Mouse (Mus musculus): ENCODE measurements around the gene Ces1a. TPM values are rescaled to one million over a fixed set of nuclear protein-coding genes. Genes with fewer than 3 reads are reported as not detected.

Ces1a gene
- total RNA-seq (2021) = not detected
- long read RNA-seq, experiment 1 = 0 reads
- long read RNA-seq, experiment 2 = 0 reads

DNA sequence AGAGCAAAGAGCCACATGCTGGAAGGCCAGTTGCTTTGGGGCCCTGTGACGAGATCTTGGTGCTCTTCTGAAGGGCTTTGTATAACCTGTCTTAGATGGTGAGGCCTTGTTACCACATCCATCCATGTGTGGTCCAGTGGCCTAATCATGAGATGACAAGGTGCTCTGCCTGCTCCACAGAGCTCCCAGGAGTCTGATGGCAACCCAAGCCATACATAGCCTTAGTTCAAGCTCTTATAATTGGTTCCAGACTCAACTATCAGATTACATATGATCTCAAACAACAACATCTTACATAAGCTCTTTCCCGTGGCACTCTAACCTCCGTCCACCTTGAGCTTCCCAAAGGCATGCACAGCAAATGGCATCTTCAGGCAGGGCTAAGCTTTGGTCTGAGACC is at the start of gene Ces1a:
TSS of gene Ces1a (minus strand) at position 101 of the 400 bp plus-strand sequence.
- no peak for DNase-seq (ENCODE audit: low spot score in 2 of 2)

DNA sequence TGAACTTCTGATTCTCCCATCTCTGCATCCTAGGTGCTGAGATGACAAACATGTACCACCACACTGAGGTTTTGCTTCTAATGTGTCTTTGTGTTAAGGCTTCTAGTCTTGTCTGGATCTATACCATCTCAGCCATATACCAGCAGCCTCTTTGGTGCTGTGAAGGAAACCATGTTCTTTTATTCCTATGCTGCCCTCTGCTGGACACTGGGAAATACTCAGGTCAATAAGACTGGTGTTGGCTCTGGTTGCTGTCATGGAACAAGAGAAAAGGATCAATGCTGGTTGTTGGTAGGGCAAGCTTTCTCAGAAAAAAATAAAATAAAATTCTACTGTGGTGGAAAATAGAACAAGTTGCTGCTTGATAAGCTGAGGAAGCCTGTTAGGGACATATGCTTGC is 47.4 kb upstream of the Ces1a start:
- peak in 1 of 2 experiments; percentile 29 for DNase-seq (ENCODE audit: low spot score in 2 of 2)

DNA sequence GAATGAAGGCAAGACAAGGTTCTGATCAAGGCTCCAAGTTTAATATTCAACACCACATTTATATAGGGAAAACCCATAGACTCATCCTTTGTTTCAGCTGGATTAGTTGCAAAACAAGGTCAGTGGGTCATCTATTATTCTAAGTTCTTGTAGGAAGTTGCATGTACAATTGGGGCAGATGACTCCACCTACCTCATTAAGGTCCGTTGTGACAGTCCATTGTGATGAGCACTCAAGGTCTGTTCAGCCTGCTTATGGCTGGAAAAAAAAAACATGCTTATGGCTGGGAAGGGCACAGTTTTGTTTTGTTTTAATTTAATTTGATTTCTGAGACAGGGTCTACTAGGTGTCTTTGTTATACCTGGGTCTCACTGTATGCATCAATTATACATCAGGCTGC is 43.3 kb upstream of the Ces1a start:
- DNase-seq (ENCODE audit: low spot score in 2 of 2) = no peak

GRCm38 (mm10) chr8:93088686-93089122 is 40.7 kb upstream of the Ces1a start:
- DNase-seq (ENCODE audit: low spot score in 2 of 2) = no peak

DNA sequence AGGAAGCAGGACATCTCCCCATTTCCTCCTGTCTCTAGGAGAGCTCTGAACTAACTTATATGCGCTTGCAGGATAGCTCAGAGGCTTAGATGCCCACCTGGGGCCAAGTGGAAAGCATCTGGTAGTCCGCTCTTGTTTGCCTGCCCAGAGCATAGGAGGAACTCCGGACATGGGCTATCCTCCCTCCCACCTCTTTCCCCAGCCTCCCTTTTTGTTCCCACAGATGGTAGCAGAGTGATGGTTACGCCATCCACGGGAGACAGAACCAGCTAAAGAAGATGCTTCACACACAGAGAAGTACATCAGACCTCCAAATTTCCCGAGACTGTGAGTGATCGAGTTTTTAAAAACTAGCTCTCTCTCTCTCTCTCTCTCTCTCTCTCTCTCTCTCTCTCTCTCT is 40.2 kb upstream of the Ces1a start:
- no peak for DNase-seq (ENCODE audit: low spot score in 2 of 2)

DNA sequence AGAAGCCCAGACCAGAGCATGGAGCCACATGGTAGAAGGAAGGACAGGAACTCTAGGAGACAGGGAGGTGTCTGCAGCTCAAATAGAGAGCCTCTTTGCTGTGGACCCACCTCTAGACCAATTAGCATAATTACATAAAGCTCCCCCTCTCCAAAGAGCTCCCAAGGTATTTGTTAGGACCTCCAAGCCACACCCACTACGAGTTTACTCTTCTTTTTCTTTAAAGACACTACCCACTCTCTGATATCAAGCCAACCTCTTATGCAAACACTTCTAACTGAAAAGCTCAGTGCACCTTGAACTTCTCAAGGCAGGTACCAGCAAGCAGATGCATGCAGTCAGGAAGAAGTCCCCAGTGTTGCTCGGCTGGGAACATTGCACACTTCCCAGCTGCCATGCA is 31.9 kb upstream of the Ces1a start, which contains the start of gene Ces1b:
TSS of gene Ces1b (minus strand) at position 131 of the 400 bp plus-strand sequence.
- DNase-seq (ENCODE audit: low spot score in 2 of 2) = no peak

DNA sequence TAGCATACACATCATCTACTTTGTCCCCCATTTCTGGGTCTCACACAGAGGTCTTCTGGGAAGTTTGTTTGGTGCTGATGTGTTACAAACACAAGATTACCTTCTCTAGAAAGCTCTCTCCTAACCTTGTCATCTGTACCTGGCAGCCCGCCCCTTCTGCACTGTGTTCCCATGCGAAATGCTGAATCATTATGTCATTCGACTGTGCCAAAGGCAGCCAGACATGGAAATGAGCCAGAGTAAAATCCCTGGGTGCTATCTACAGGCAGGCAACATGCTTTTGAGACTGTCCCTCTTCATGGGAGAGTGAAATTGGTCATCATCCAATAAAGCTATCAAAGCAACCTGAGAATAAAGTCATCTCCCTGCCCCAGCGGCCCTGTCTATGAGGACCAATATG is 27.3 kb upstream of the Ces1a start:
- no peak for DNase-seq (ENCODE audit: low spot score in 2 of 2)

DNA sequence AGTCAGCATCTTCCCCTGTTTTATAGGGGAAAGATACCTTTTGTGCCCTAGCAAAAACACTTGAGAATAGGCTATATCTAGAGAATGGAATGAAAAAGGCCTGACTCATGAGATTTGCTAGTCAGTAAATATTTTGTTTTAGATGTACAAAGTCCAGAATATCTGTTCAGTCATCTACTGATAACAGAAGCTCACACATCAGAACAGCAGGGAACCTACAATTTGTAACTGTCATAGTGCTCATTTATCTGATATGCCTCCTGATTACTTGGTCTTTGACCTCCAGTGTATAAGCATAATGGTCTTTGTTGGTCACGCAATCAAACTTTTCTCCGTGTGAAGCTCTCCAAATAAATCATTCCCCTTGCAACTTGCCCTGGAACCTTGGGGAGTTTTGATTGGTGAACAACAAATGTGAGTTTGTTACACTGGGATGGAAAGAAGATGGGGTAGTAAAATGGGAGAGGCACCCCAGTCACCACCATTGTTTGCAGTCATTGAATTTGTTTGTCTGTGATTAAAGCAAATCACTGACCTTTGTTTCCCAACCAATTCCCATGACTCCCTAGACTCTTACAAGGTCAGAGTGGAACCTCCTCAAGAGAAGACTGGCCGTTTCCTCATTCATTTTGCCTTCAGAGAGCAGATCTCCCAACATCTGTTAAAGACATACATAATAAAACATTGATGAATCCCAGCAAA is 15.6 kb upstream of the Ces1a start:
- no peak for DNase-seq (ENCODE audit: low spot score in 2 of 2)

DNA sequence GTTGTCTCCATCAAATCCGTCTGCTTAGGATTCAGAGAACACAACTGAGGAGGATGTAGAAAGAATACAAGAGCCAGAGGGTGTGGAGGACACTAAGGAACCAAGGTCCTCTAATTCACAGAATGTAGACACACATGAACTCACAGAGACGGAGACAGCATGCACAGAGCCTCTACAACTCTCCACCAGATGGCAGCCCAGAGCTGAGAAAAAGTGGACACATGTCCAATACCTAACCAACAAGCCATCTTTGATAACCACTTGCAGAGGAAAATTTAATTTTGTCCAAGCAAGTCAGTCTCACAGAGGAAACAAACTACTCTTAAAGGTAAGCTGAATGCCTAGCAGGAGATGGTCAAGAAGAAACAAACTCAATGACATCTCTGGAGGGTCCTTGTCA is 11.2 kb upstream of the Ces1a start:
- DNase-seq (ENCODE audit: low spot score in 2 of 2) = peak; percentile 41 to 58

GRCm38 (mm10) chr8:93055238-93055637 is 7.2 kb upstream of the Ces1a start:
- DNase-seq (ENCODE audit: low spot score in 2 of 2) = no peak

DNA sequence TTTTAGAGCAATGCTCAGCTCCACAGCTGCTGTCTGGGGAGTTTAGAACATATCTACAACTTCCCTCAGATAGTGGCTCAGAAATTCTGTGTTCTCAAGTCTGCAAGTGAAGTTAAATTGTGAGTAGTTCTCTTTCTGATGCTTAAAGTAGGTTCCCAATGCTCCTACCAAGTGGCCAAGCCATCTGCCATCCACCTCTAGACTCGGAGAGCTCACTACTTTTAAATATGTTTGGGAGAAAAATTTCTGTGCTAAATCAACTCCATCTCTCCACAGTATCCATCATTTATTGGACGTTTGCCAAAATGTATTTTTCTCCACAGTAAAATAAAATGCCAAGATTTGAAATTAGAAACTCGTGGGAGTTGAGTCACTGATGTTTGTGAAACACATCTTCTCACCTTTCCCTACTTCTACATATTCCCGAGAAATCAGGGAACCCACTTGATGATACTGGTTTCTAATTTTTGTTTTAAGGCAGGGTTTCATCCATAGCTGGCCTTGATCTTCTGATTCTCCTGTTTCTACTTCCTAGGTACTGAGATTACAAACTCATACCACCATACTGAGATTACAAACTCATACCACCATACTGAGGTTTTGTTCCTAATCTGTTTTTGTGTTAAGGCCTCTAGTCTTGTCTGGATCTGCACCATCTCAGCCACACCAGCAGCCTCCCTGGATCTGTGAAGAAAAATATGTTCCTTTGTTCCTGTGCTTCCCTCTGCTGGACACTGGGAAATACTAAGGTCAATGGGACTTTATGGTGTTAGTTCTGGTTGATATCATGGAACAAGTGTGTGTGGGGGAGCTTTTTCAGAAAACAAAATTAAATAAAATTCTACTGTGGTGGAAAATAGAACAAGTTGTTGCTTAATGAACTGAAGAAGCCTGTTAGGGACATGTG is 771 bp upstream of the Ces1a start:
- no peak for DNase-seq (ENCODE audit: low spot score in 2 of 2)

GRCm38 (mm10) chr8:93043083-93043482 is 4.9 kb downstream of the Ces1a start:
- no peak for DNase-seq (ENCODE audit: low spot score in 2 of 2)

DNA sequence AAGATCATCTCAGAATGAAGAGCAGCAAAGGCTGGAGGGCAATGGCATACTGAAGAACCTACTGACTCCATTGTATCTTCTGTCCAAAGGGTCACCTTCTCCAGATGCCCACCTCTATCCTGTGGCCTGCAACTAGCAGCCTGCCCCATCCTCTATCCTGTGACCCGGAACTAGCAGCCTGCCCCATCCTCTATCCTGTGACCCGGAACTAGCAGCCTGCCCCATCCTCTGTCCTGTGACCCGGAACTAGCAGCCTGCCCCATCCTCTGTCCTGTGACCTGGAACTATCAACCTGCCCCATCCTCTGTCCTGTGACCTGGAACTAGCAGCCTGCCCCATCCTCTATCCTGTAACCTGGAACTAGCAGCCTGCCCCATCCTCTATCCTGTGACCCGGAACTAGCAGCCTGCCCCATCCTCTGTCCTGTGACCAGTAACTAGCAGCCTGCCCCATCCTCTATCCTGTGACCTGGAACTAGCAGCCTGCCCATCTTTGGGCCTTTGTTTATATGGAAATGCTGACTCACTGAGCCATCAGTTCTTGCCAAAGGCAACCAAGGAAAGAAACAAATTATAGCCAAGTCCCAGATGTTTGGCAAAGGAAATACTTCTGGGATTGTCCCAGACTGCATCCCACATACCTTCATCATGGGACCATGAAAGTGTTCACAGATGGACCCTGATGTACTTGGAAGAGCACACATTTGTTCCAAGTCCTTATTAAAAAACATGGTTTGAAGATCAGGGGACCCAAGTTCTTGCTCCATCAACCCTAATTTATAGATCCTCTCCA is 7.0 kb downstream of the Ces1a start:
- no peak for DNase-seq (ENCODE audit: low spot score in 2 of 2)

GRCm38 (mm10) chr8:93040256-93040655 is 7.7 kb downstream of the Ces1a start:
- DNase-seq (ENCODE audit: low spot score in 2 of 2) = no peak

DNA sequence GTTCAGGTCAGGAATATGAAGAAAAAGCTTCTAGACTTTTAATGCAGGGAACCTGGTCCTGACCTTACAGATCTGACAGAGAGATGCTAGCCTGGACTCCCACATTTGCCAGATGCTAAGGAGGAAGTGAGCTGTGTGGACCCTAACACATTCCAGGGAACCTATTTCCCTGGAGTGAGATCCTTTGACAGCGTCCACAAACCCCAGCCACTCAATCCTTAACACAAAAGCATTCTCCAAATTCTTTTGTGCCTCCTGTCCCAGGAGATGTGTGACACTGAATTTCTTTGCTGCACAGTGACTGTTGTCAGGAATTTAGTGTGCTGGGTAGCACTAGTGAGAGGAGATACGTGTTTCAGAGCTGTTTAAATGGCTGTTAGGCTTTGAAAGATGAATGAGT is 9.2 kb downstream of the Ces1a start:
- DNase-seq (ENCODE audit: low spot score in 2 of 2) = no peak

DNA sequence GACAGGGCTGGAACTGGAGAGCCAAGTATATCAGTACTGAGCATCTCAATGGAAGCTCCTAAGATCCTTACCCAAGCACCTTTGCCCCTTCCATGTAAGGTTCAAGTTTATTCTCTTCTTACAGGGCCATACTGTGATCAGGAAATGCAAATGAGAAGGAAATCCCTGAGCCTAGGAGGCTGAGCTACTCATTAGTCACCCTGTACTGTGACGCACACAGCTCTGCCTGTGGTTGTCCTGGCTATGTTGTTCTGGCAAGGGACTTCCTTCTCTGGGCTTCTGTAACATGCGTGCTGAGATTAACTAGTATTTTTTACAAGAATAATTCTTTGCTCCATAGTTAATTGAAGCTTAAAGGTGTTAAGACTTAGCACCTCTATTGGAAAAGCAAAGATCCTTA is 17.3 kb downstream of the Ces1a start:
- no peak for DNase-seq (ENCODE audit: low spot score in 2 of 2)

DNA sequence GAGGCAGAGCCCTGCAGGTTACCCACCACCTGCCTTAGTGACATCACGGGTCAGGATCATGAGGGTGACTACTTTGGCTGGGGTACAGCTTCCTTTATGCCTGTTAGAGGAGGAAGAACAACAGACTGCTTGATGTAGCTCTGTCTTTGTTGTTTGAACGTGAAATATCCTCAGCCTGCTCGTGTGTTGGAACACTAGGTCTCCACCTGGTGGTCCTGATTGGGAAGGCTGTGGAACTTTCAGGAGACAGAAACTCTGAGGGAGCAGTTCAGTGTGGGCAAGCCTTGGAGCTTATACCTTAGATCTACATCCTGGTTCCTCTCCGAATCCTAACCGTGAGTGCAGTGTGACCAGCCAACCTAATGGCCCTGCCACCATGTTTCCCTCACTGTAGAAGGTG is 26.3 kb downstream of the Ces1a start:
- no peak for DNase-seq (ENCODE audit: low spot score in 2 of 2)

DNA sequence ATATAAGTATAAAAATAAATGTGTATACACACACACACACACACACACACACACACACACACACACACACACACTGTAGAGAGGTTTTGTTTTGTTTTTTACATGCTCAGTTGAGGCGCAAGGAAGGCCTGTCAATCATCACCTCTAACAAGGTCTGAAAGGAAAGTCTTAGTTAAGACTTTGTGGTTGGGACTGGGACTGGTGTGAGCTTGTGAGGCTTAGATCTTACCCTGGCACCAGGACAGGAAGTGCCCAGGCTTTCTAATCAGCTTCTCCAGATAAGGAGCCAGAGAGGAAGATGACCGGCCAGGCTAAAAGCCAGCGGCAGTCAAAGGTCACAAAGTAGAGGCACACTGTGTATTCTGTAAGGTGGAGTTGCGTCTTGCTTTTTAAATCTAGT is 33.7 kb downstream of the Ces1a start:
- no peak for DNase-seq (ENCODE audit: low spot score in 2 of 2)

DNA sequence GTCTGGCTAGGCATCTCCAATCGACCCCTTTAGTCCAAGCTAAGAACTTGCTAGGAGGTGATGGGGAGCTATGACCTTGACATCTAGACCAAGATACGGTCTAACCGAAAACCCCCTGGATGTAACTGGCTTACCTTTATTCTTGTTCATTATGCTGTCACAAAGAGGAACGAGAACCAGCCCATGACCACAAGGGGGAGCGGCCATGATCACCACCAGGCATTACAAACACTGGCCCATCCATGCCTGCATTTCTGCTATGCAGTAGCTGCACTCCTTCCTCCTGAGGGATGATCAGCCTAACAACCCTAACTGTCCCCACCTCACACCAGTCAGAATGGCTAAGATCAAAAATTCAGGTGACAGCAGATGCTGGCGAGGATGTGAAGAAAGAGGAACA is 35.8 kb downstream of the Ces1a start:
- DNase-seq (ENCODE audit: low spot score in 2 of 2) = no peak

DNA sequence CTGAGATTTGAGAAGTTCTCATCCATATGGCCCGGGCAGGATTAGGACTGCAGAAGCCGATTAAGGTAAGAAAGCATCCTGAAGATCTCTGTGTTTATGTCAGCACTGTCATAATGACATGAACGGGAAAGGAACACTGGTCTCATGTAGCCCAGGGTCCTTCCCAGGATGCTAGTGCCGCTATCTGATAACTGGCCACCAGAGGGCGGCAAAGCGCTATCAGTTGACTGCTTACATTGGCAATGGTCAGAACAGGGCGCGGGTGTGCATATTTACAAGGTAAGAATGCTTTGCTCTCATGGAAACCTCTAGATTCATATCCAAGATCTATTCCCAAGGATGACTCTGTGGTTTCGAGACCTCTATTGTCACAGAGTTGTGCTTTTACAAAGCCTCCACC is 36.6 kb downstream of the Ces1a start:
- DNase-seq (ENCODE audit: low spot score in 2 of 2) = peak; percentile 79 to 86

- DNase-seq (ENCODE audit: low spot score in 2 of 2) = peak in 1 of 2 experiments; percentile 8
Measured at GRCm38 (mm10) chr8:93010286-93010685, 37.7 kb downstream of the Ces1a start.
